Mouse (Mus musculus): ENCODE results near the gene Xpc.
"Not testable (repeated sequence)": the region's sequence is repeated elsewhere in the genome, so short reads cannot be mapped to it uniquely, and the experiment has no call there.

Gene Xpc

GRCm38 (mm10) chr6:91472868-91473804 lies 42.6 kb downstream of the Xpc start, which contains the start of the genes Chchd4 and Tmem43:
Gene Chchd4 (minus strand): TSS chr6:91473546.
Gene Tmem43 (plus strand): TSS chr6:91473703.
- DNase-seq (ENCODE audit: extremely low spot score, low read depth, low spot score) = peak; percentile 100

- DNase-seq (ENCODE audit: extremely low spot score, low read depth, low spot score) = no peak
These were observed 43.4 kb downstream of the Xpc start for GRCm38 (mm10) chr6:91472319-91472718.

- not testable (repeated sequence) for DNase-seq (ENCODE audit: extremely low spot score, low read depth, low spot score)
These were observed 44.3 kb downstream of the Xpc start for GRCm38 (mm10) chr6:91471427-91471826.

- DNase-seq (ENCODE audit: extremely low spot score, low read depth, low spot score) = no peak
These were observed 45.0 kb downstream of the Xpc start for GRCm38 (mm10) chr6:91470712-91471111.

GRCm38 (mm10) chr6:91467106-91467505 lies 48.6 kb downstream of the Xpc start:
- no peak for DNase-seq (ENCODE audit: extremely low spot score, low read depth, low spot score)

- DNase-seq (ENCODE audit: extremely low spot score, low read depth, low spot score) = no peak
These were observed 49.9 kb downstream of the Xpc start for GRCm38 (mm10) chr6:91465756-91466155.

GRCm38 (mm10) chr6:91459471-91459870 lies 56.2 kb downstream of the Xpc start:
- no peak for DNase-seq (ENCODE audit: extremely low spot score, low read depth, low spot score)

GRCm38 (mm10) chr6:91454546-91454945 lies 61.1 kb downstream of the Xpc start:
- no peak for DNase-seq (ENCODE audit: extremely low spot score, low read depth, low spot score)

GRCm38 (mm10) chr6:91452056-91452455 lies 63.6 kb downstream of the Xpc start:
- no peak for DNase-seq (ENCODE audit: extremely low spot score, low read depth, low spot score)

GRCm38 (mm10) chr6:91449472-91450225 lies 66.0 kb downstream of the Xpc start:
- DNase-seq (ENCODE audit: extremely low spot score, low read depth, low spot score) = no peak

- DNase-seq (ENCODE audit: extremely low spot score, low read depth, low spot score) = no peak
These were observed 70.4 kb downstream of the Xpc start for GRCm38 (mm10) chr6:91445316-91445715.

GRCm38 (mm10) chr6:91441145-91441662 lies 74.5 kb downstream of the Xpc start:
- DNase-seq (ENCODE audit: extremely low spot score, low read depth, low spot score) = no peak

- peak; percentile 86 for DNase-seq (ENCODE audit: extremely low spot score, low read depth, low spot score)
These were observed 75.1 kb downstream of the Xpc start for GRCm38 (mm10) chr6:91440474-91441144.
